Mouse (Mus musculus): ENCODE data around the gene Car12. TPM values are rescaled to one million over a fixed set of nuclear protein-coding genes. Genes with fewer than 3 reads are reported as not detected.

Gene Car12
- 0.17 and 0.53 TPM in 2 replicates for polyA plus RNA-seq (2015; fragmentation: Nextera tagmentation; extraction: Ambion mirVana)

GRCm38 (mm10) chr9:66713135-66714021 lies at the start of gene Car12:
Car12 (plus strand) TSS chr9:66713686.
- 4% methylated on average over 29 of the region's 29 CpGs for WGBS (ENCODE audit: insufficient replicate concordance)
- H3K4me2 ChIP-seq = peak within 1 kb of the TSS; percentile 71
- H3K36me3 ChIP-seq = no peaks in the 10 kb centered on the region
- ATAC-seq (ENCODE audit: low read depth) = peak; percentile 47; the same call in 1 of the 2 replicates
- H3K27ac ChIP-seq = no peak within 1 kb of the TSS
- peak within 1 kb of the TSS; percentile 48 for H3K4me3 ChIP-seq (replicated peaks)
- H3K9me3 ChIP-seq (replicated peaks) = no peaks in the 10 kb centered on the region
- DNase-seq = peak; percentile 38
- peaks cover 62% of the 10 kb centered on the region for H3K27me3 ChIP-seq
- peaks cover 11% of the 10 kb centered on the region for H3K4me1 ChIP-seq (replicated peaks)
- H3K9ac ChIP-seq = peak within 1 kb of the TSS; percentile 29; the same call in 1 of the 2 replicates

- Histone ChIP-seq H3K4me2 (no peak overlapping the region), H3K4me1 (replicated peaks) (no peaks in the 10 kb centered on the region), H3K9me3 (replicated peaks) (no peaks in the 10 kb centered on the region), H3K4me3 (replicated peaks) (no peak overlapping the region), H3K27me3 (no peaks in the 10 kb centered on the region), H3K27ac (no peak overlapping the region), H3K36me3 (no peaks in the 10 kb centered on the region), H3K9ac (no peak overlapping the region)
- 54% methylated on average over 3 of the region's 3 CpGs for WGBS (ENCODE audit: insufficient replicate concordance)
- no peak for DNase-seq
- ATAC-seq (ENCODE audit: low read depth) = no peak
Measured at GRCm38 (mm10) chr9:66663764-66664163, 49.7 kb upstream of the Car12 start.

GRCm38 (mm10) chr9:66664561-66664960 lies 48.9 kb upstream of the Car12 start:
- 78% methylated on average over 7 of the region's 7 CpGs for WGBS (ENCODE audit: insufficient replicate concordance)
- Histone ChIP-seq H3K4me3 (replicated peaks) (no peak overlapping the region), H3K27ac (no peak overlapping the region), H3K4me1 (replicated peaks) (0 out of 2 replicates have a peak, but pooled peaks cover 2% of the 10 kb centered on the region), H3K9me3 (replicated peaks) (no peaks in the 10 kb centered on the region), H3K9ac (no peak overlapping the region), H3K27me3 (no peaks in the 10 kb centered on the region), H3K36me3 (no peaks in the 10 kb centered on the region), H3K4me2 (no peak overlapping the region)
- ATAC-seq (ENCODE audit: low read depth) (no peak), DNase-seq (no peak)

GRCm38 (mm10) chr9:66666153-66666552 lies 47.3 kb upstream of the Car12 start:
- no peak for ATAC-seq (ENCODE audit: low read depth)
- H3K9ac ChIP-seq = no peak overlapping the region
- no peaks in the 10 kb centered on the region for H3K9me3 ChIP-seq (replicated peaks)
- H3K27me3 ChIP-seq = no peaks in the 10 kb centered on the region
- 60% methylated on average over 3 of the region's 3 CpGs for WGBS (ENCODE audit: insufficient replicate concordance)
- H3K4me2 ChIP-seq = no peak overlapping the region
- DNase-seq = no peak
- H3K4me1 ChIP-seq (replicated peaks) = 0 out of 2 replicates have a peak, but pooled peaks cover 3% of the 10 kb centered on the region
- no peak overlapping the region for H3K27ac ChIP-seq
- H3K4me3 ChIP-seq (replicated peaks) = no peak overlapping the region
- H3K36me3 ChIP-seq = no peaks in the 10 kb centered on the region

- Histone ChIP-seq H3K4me3 (replicated peaks) (no peak overlapping the region), H3K9me3 (replicated peaks) (no peaks in the 10 kb centered on the region), H3K9ac (no peak overlapping the region), H3K36me3 (no peaks in the 10 kb centered on the region), H3K27ac (no peak overlapping the region), H3K4me2 (no peak overlapping the region), H3K4me1 (replicated peaks) (0 out of 2 replicates have a peak, but pooled peaks cover 3% of the 10 kb centered on the region), H3K27me3 (no peaks in the 10 kb centered on the region)
- DNase-seq = no peak
- 73% methylated on average over 6 of the region's 6 CpGs for WGBS (ENCODE audit: insufficient replicate concordance)
- ATAC-seq (ENCODE audit: low read depth) = no peak
Measured at GRCm38 (mm10) chr9:66667046-66667445, 46.4 kb upstream of the Car12 start.

- Histone ChIP-seq H3K27me3 (no peaks in the 10 kb centered on the region), H3K4me2 (no peak overlapping the region), H3K27ac (no peak overlapping the region), H3K9ac (no peak overlapping the region), H3K9me3 (replicated peaks) (no peaks in the 10 kb centered on the region), H3K4me1 (replicated peaks) (0 out of 2 replicates have a peak, but pooled peaks cover 3% of the 10 kb centered on the region), H3K36me3 (no peaks in the 10 kb centered on the region), H3K4me3 (replicated peaks) (no peak overlapping the region)
- DNase-seq (no peak), ATAC-seq (ENCODE audit: low read depth) (no peak)
- 73% methylated on average over 4 of the region's 4 CpGs for WGBS (ENCODE audit: insufficient replicate concordance)
Measured at GRCm38 (mm10) chr9:66667868-66668267, 45.6 kb upstream of the Car12 start.

GRCm38 (mm10) chr9:66669561-66670078 lies 43.9 kb upstream of the Car12 start:
- Histone ChIP-seq H3K4me3 (replicated peaks) (no peak overlapping the region), H3K9ac (no peak overlapping the region), H3K27ac (no peak overlapping the region), H3K27me3 (no peaks in the 10 kb centered on the region), H3K36me3 (no peaks in the 10 kb centered on the region), H3K4me1 (replicated peaks) (0 out of 2 replicates have a peak, but pooled peaks cover 3% of the 10 kb centered on the region), H3K9me3 (replicated peaks) (no peaks in the 10 kb centered on the region), H3K4me2 (no peak overlapping the region)
- ATAC-seq (ENCODE audit: low read depth) = no peak
- WGBS (ENCODE audit: insufficient replicate concordance) = 22% methylated on average over 7 of the region's 7 CpGs
- no peak for DNase-seq

- Histone ChIP-seq H3K9me3 (replicated peaks) (no peaks in the 10 kb centered on the region; the same call in 1 of the 2 replicates), H3K36me3 (no peaks in the 10 kb centered on the region), H3K27ac (no peak overlapping the region), H3K4me3 (replicated peaks) (no peak overlapping the region), H3K4me1 (replicated peaks) (0 out of 2 replicates have a peak, but pooled peaks cover 3% of the 10 kb centered on the region), H3K4me2 (no peak overlapping the region), H3K27me3 (no peaks in the 10 kb centered on the region), H3K9ac (no peak overlapping the region)
- WGBS (ENCODE audit: insufficient replicate concordance) = 30% methylated on average over 2 of the region's 2 CpGs
- no peak for ATAC-seq (ENCODE audit: low read depth)
- no peak for DNase-seq
Measured at GRCm38 (mm10) chr9:66673771-66674170, 39.7 kb upstream of the Car12 start.

- no peak overlapping the region for H3K27ac ChIP-seq
- no peaks in the 10 kb centered on the region for H3K27me3 ChIP-seq
- no peak for ATAC-seq (ENCODE audit: low read depth)
- no peak overlapping the region for H3K4me2 ChIP-seq
- no peak overlapping the region for H3K9ac ChIP-seq
- DNase-seq = no peak
- peaks cover 7% of the 10 kb centered on the region; the same call in 1 of the 2 replicates for H3K4me1 ChIP-seq (replicated peaks)
- WGBS (ENCODE audit: insufficient replicate concordance) = 72% methylated on average over 1 of the region's 1 CpGs
- H3K9me3 ChIP-seq (replicated peaks) = no peaks in the 10 kb centered on the region; the same call in 1 of the 2 replicates
- H3K36me3 ChIP-seq = no peaks in the 10 kb centered on the region
- H3K4me3 ChIP-seq (replicated peaks) = no peak overlapping the region
Measured at GRCm38 (mm10) chr9:66675566-66675965, 37.9 kb upstream of the Car12 start.

GRCm38 (mm10) chr9:66680102-66680501 lies 33.4 kb upstream of the Car12 start:
- Histone ChIP-seq H3K9ac (no peak overlapping the region), H3K27me3 (no peaks in the 10 kb centered on the region), H3K4me1 (replicated peaks) (peaks cover 8% of the 10 kb centered on the region; the same call in 1 of the 2 replicates), H3K9me3 (replicated peaks) (no peaks in the 10 kb centered on the region; the same call in 1 of the 2 replicates), H3K27ac (no peak overlapping the region), H3K4me2 (no peak overlapping the region), H3K4me3 (replicated peaks) (no peak overlapping the region), H3K36me3 (no peaks in the 10 kb centered on the region)
- 18% methylated on average over 6 of the region's 6 CpGs for WGBS (ENCODE audit: insufficient replicate concordance)
- ATAC-seq (ENCODE audit: low read depth) = no peak
- no peak for DNase-seq

- H3K36me3 ChIP-seq = no peaks in the 10 kb centered on the region
- DNase-seq = no peak
Measured at GRCm38 (mm10) chr9:66682822-66683221, 30.7 kb upstream of the Car12 start.

More at GRCm38 (mm10) chr9:66682822-66683221, 30.7 kb upstream of the Car12 start:
- Histone ChIP-seq H3K27ac (no peak overlapping the region), H3K27me3 (no peaks in the 10 kb centered on the region), H3K4me1 (replicated peaks) (peaks cover 8% of the 10 kb centered on the region; the same call in 1 of the 2 replicates), H3K9me3 (replicated peaks) (no peaks in the 10 kb centered on the region; the same call in 1 of the 2 replicates), H3K4me3 (replicated peaks) (no peak overlapping the region), H3K9ac (no peak overlapping the region), H3K4me2 (no peak overlapping the region)
- no peak for ATAC-seq (ENCODE audit: low read depth)
- WGBS (ENCODE audit: insufficient replicate concordance) = 24% methylated on average over 3 of the region's 3 CpGs

Measured in liver, embryonic 13.5 days (tissue).